Mouse (Mus musculus) myocyte (in vitro differentiated cells): ENCODE results near the gene Arpc5.

Experiments
- POLR2A ChIP-seq: IDR thresholded peaks from one replicate; pipeline ENCODE4 v1.6.1; 2011; ENCODE audit warnings: low read depth, mild to moderate bottlenecking, control low read depth, moderate library complexity; ENCODE audit not compliant: insufficient read length
- USF1 ChIP-seq: IDR thresholded peaks from one replicate; pipeline ENCODE4 v1.6.1; 2011; ENCODE audit warnings: low read depth, mild to moderate bottlenecking, control low read depth, moderate library complexity

DNA sequence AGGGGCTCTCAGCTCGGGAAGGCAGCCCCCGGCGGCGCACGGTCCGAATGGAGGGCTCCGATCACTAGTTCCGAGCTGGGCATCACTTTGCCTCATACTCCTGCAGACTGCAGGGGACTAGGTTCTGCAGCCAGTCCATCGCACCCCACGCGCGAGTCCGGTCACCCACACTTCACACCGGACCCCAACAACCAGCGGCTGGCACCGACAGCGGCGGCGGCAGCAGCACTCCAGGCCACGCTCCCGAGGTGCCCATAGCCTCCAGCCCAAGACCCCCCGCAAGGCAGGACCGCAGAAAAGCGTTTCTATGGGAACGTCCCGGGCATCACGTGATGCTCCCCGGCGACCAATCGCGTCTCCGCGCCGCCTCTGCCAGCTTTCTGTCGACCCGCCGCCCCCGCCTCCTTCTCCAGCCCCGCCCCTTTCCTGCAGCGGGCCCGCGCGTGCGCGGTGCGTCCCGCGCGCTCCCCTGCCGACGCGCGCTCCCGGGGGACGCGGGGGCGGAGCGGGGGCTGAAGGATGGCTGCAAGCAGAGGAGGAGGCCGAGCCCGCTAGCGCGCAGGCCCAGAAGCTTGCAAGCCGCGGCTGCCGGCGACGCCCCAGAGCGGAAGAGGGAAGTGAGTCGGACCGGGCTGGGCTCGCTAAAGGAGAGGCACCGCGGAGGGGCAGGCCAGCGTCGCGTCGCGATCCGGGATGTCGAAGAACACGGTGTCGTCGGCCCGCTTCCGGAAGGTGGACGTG is at the start of gene Arpc5, which contains the start of gene Rgl1:
- TF ChIP-seq USF1 (peak; percentile 91), POLR2A (peak; percentile 97)
